Mouse (Mus musculus) embryonic facial prominence, embryonic 14.5 days (tissue): Measurements from ENCODE around the gene Meaf6. TPM values are rescaled to one million over a fixed set of nuclear protein-coding genes. Genes with fewer than 3 reads are reported as not detected.
A peak's percentile ranks its signal among the peaks of the same experiment; 100 is the strongest.

Experiments
- ATAC-seq: fragments of 200-750 bp; cut with Nextera tagmentation; 2 replicates; pipeline ENCODE4 v1.8.0; 2017; ENCODE audit warnings: low read depth, moderate number of reproducible peaks, moderate TSS enrichment
- DNase-seq: peaks from one replicate; pipeline ENCODE4 v3.0.0-alpha.2; 2015; ENCODE audit warnings: low spot score
- H3K27ac ChIP-seq: fragments of 300-500 bp; sonication (generic); replicated peaks from 2 replicates; pipeline ENCODE4 v1.5.1; 2014; ENCODE audit warnings: low read depth, mild to moderate bottlenecking, low read length, moderate library complexity
- H3K27me3 ChIP-seq: fragments of 300-500 bp; sonication (generic); replicated peaks from 2 replicates; pipeline ENCODE4 v1.6.1; 2014; ENCODE audit warnings: low read length; ENCODE audit not compliant: control insufficient read depth, insufficient read depth
- H3K36me3 ChIP-seq: fragments of 300-500 bp; sonication (generic); 2 replicates; pipeline ENCODE4 v1.6.1; 2014; ENCODE audit warnings: low read length, mixed read lengths; ENCODE audit not compliant: control insufficient read depth, insufficient read depth
- H3K4me1 ChIP-seq: fragments of 300-500 bp; sonication (generic); 2 replicates; pipeline ENCODE4 v1.6.1; 2014; ENCODE audit warnings: antibody characterized with exemption, low read length; ENCODE audit not compliant: control insufficient read depth, insufficient read depth
- H3K4me2 ChIP-seq: fragments of 300-500 bp; sonication (generic); 2 replicates; pipeline ENCODE4 v1.6.1; 2014; ENCODE audit warnings: low read depth, mild to moderate bottlenecking, low read length, moderate library complexity, mixed read lengths
- H3K4me3 ChIP-seq: fragments of 300-500 bp; sonication (generic); 2 replicates; pipeline ENCODE4 v1.5.1; 2014; ENCODE audit warnings: low read depth, mild to moderate bottlenecking, low read length
- H3K9ac ChIP-seq: fragments of 300-500 bp; sonication (generic); 2 replicates; pipeline ENCODE4 v1.6.1; 2014; ENCODE audit warnings: low read depth, mild to moderate bottlenecking, low read length, moderate library complexity, mixed read lengths
- H3K9me3 ChIP-seq: fragments of 300-500 bp; sonication (generic); 2 replicates; pipeline ENCODE4 v1.6.1; 2016; ENCODE audit warnings: low read length; ENCODE audit not compliant: control insufficient read depth
- WGBS: fragments of 180-500 bp; shearing (Covaris S2); extraction: QIAGEN DNeasy Blood & Tissue Kit; methylation state at CpG from one replicate; pipeline ENCODE4 v1.1.7; 2014; 5-methylcytosine and 5-hydroxymethylcytosine counted together
- polyA plus RNA-seq: library from polyadenylated mRNA; unstranded; fragments of >200 nt; fragmentation: Nextera tagmentation; extraction: Ambion mirVana; gene quantifications from 2 replicates; pipeline ENCODE4 v1.2.1, GENCODE M21; 2014

Meaf6 gene
- polyA plus RNA-seq, 1 experiment from 2014 or later, result 53.5 TPM

DNA sequence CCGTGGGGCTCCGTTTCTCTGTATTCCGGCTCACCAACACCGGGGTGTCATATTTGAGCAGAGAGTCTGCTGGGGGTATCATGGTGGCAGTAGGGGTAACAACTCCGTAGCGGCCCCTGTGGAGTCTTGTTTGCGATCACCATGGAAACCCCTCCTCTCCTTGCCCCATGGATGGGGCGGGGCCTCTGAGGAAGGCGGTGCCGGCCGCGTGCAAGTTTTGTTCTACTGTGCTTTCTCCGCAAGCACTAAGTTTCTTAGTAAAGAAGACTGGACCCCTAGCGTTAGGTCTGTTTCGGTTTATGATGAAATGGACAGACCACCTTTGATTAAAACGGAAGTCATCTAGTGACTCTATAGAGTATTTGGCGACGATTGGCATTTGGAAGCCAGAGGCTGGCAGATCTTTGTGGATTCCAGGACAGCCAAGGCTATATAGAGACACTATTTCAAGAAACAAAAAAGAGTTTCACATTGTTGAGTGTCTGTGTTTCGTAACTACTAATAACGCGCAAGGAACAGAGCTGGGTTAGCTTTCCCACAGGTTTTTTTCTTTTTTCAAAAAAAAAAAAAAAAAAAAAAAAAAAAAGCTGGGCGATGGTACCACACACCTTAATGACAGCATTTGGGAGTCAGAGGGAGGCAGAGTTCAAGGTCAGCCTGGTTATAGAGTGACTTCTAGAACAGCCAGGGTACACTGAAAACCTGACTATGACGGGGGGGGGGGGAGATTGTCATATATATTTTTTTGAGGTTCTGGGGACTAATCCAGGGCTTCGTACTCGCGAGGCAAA lies 19.2 kb upstream of the Meaf6 start, which contains the start of gene Dnali1:
Dnali1 (minus strand) TSS at position 187 of the 791 bp plus-strand sequence.
- peak within 1 kb of the TSS; percentile 76 for H3K27ac ChIP-seq
- H3K27me3 ChIP-seq, result no peaks in the 10 kb centered on the region
- H3K36me3 ChIP-seq, result peaks cover 25% of the 10 kb centered on the region
- H3K9ac ChIP-seq, result peak within 1 kb of the TSS; percentile 91
- peak; percentile 83 for DNase-seq
- peak within 1 kb of the TSS; percentile 97 for H3K4me3 ChIP-seq
- ATAC-seq, result peak; percentile 35; the same call in 1 of the 2 replicates
- H3K9me3 ChIP-seq, result no peaks in the 10 kb centered on the region
- H3K4me1 ChIP-seq, result peaks cover 9% of the 10 kb centered on the region
- peak within 1 kb of the TSS; percentile 93 for H3K4me2 ChIP-seq
- WGBS, result 3% methylated on average over 26 of the region's 26 CpGs

GRCm38 (mm10) chr4:125066490-125067370 lies 18.2 kb upstream of the Meaf6 start, which contains the start of gene Snip1:
Gene Snip1 (plus strand): TSS chr4:125066672.
- Histone ChIP-seq H3K4me2 (peak within 1 kb of the TSS; percentile 93), H3K4me1 (peaks cover 9% of the 10 kb centered on the region), H3K27me3 (no peaks in the 10 kb centered on the region), H3K27ac (peak within 1 kb of the TSS; percentile 76), H3K9me3 (no peaks in the 10 kb centered on the region), H3K4me3 (peak within 1 kb of the TSS; percentile 97), H3K9ac (peak within 1 kb of the TSS; percentile 91), H3K36me3 (peaks cover 35% of the 10 kb centered on the region)
- 1% methylated on average over 66 of the region's 78 CpGs for WGBS
- DNase-seq (peak; percentile 97), ATAC-seq (peak; percentile 95)

- Histone ChIP-seq H3K4me2 (no peak overlapping the region), H3K4me1 (no peaks in the 10 kb centered on the region), H3K36me3 (peaks cover 34% of the 10 kb centered on the region), H3K4me3 (no peak overlapping the region), H3K9me3 (no peaks in the 10 kb centered on the region), H3K27me3 (no peaks in the 10 kb centered on the region), H3K27ac (no peak overlapping the region), H3K9ac (no peak overlapping the region)
- DNase-seq, result no peak
- ATAC-seq, result no peak
- 85% methylated on average over 2 of the region's 2 CpGs for WGBS
Measured at GRCm38 (mm10) chr4:125077700-125078099, 7.2 kb upstream of the Meaf6 start.

GRCm38 (mm10) chr4:125078698-125079097 lies 6.2 kb upstream of the Meaf6 start:
- H3K9ac ChIP-seq, result no peak overlapping the region
- no peaks in the 10 kb centered on the region for H3K9me3 ChIP-seq
- 80% methylated on average over 2 of the region's 2 CpGs for WGBS
- no peak for ATAC-seq
- no peak overlapping the region for H3K4me3 ChIP-seq
- no peak overlapping the region for H3K4me2 ChIP-seq
- DNase-seq, result no peak
- H3K27ac ChIP-seq, result no peak overlapping the region
- no peaks in the 10 kb centered on the region for H3K27me3 ChIP-seq
- H3K36me3 ChIP-seq, result peaks cover 24% of the 10 kb centered on the region
- H3K4me1 ChIP-seq, result no peaks in the 10 kb centered on the region

- peak overlapping the region; percentile 96 for H3K27ac ChIP-seq
- peak overlapping the region; percentile 90 for H3K4me2 ChIP-seq
- H3K4me1 ChIP-seq, result peaks cover 10% of the 10 kb centered on the region
- peak overlapping the region; percentile 93 for H3K4me3 ChIP-seq
- peak overlapping the region; percentile 89 for H3K9ac ChIP-seq
- H3K9me3 ChIP-seq, result no peaks in the 10 kb centered on the region
- peaks cover 40% of the 10 kb centered on the region for H3K36me3 ChIP-seq
- ATAC-seq (peak; percentile 95), DNase-seq (peak; percentile 79)
- H3K27me3 ChIP-seq, result no peaks in the 10 kb centered on the region
- 0% methylated on average over 20 of the region's 45 CpGs for WGBS
Measured at GRCm38 (mm10) chr4:125085346-125085841, 460 bp downstream of the Meaf6 start.

DNA sequence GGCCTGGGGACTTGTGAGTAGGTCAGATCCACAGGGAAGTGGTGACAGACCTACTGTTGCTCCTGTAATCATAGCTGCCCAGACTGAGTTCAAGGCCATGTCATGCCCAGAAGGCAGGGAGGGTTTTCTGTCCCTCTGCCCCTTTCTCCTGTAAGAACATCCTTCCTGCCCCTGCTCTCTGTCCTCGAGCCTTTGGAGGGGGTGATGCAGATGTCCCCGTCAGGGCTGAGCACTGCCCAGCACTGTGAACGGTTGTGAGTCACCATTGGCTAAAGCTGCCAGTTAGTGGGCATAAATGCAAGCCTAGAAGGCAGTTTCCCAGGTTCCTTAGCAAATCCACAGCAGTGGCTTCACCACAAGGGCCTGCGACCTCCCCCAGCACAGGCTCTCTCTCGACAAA lies 8.1 kb downstream of the Meaf6 start:
- Histone ChIP-seq H3K4me1 (no peaks in the 10 kb centered on the region), H3K27ac (no peak overlapping the region), H3K4me2 (no peak overlapping the region), H3K36me3 (peaks cover 52% of the 10 kb centered on the region), H3K4me3 (no peak overlapping the region), H3K27me3 (no peaks in the 10 kb centered on the region), H3K9me3 (no peaks in the 10 kb centered on the region), H3K9ac (no peak overlapping the region)
- no peak for ATAC-seq
- WGBS, result 88% methylated on average over 5 of the region's 5 CpGs
- no peak for DNase-seq

- Histone ChIP-seq H3K27ac (no peak overlapping the region), H3K4me2 (no peak overlapping the region), H3K36me3 (peaks cover 32% of the 10 kb centered on the region), H3K4me1 (no peaks in the 10 kb centered on the region), H3K4me3 (no peak overlapping the region), H3K9me3 (no peaks in the 10 kb centered on the region), H3K9ac (no peak overlapping the region), H3K27me3 (no peaks in the 10 kb centered on the region)
- DNase-seq, result no peak
- 88% methylated on average over 5 of the region's 5 CpGs for whole genome bisulfite sequencing
- ATAC-seq, result no peak
Measured at GRCm38 (mm10) chr4:125096066-125096465, 11.1 kb downstream of the Meaf6 start.

GRCm38 (mm10) chr4:125097412-125097811 lies 12.5 kb downstream of the Meaf6 start:
- H3K9ac ChIP-seq, result no peak overlapping the region
- no peak overlapping the region for H3K27ac ChIP-seq
- H3K4me3 ChIP-seq, result no peak overlapping the region
- H3K36me3 ChIP-seq, result peaks cover 23% of the 10 kb centered on the region; the same call in 1 of the 2 replicates
- no peak overlapping the region for H3K4me2 ChIP-seq
- DNase-seq, result no peak
- no peaks in the 10 kb centered on the region for H3K27me3 ChIP-seq
- WGBS, result 83% methylated on average over 4 of the region's 4 CpGs
- no peaks in the 10 kb centered on the region for H3K4me1 ChIP-seq
- no peak for ATAC-seq
- H3K9me3 ChIP-seq, result no peaks in the 10 kb centered on the region
